Mouse (Mus musculus) CH12.LX (cell line): ENCODE data around the gene Tiam1. TPM values are rescaled to one million over a fixed set of nuclear protein-coding genes. Genes with fewer than 3 reads are reported as not detected.

Experiments used
- DNase-seq: peaks from one replicate; pipeline ENCODE4 v3.0.0-alpha.2; 2013; ENCODE audit errors: extremely low read depth
- H3K27ac ChIP-seq: 2 replicates; pipeline ENCODE4 v1.5.1; 2012; ENCODE audit warnings: low read depth, mild to moderate bottlenecking, control low read depth, moderate library complexity; ENCODE audit not compliant: insufficient read depth
- H3K27me3 ChIP-seq: replicated peaks from 2 replicates; pipeline ENCODE3; 2012; ENCODE audit warnings: inconsistent platforms
- H3K36me3 ChIP-seq, 2 experiments: replicated peaks in 1 of 2; 2 replicates each; pipeline versions ENCODE3 to v1.6.1; 2012; ENCODE audit warnings: inconsistent platforms in 1 of 2, low read length in 1 of 2, mild to moderate bottlenecking in 1 of 2, mixed read lengths in 1 of 2, moderate library complexity in 1 of 2; ENCODE audit not compliant: control insufficient read depth in 1 of 2, insufficient read depth in 1 of 2
- H3K4me1 ChIP-seq, 2 experiments: 2 replicates each; pipeline ENCODE4 v1.6.1; 2012; ENCODE audit warnings: inconsistent platforms in 1 of 2, moderate library complexity in 1 of 2; ENCODE audit not compliant: insufficient read depth in 2 of 2, control insufficient read depth in 1 of 2
- H3K4me2 ChIP-seq: 2 replicates; pipeline ENCODE4 v1.6.1; 2012; ENCODE audit warnings: low read depth, mild to moderate bottlenecking, control low read depth; ENCODE audit not compliant: poor library complexity, insufficient read depth, severe bottlenecking
- H3K4me3 ChIP-seq, 3 experiments: fragments of 150-350 bp in 1 of 3; sonication (generic) in 1 of 3; replicated peaks in 1 of 3; 2 replicates each; pipeline versions ENCODE3 to v1.5.1; 2011 to 2012; ENCODE audit warnings: low read depth in 2 of 3, low read length in 2 of 3, mild to moderate bottlenecking in 2 of 3, moderate library complexity in 2 of 3, control low read depth in 1 of 3, improper control_type of control experiment in 1 of 3, inconsistent platforms in 1 of 3, mixed read lengths in 1 of 3; ENCODE audit not compliant: poor library complexity in 1 of 3
- H3K79me2 ChIP-seq: replicated peaks from 2 replicates; pipeline ENCODE4 v1.6.1; 2012; ENCODE audit warnings: mild to moderate bottlenecking, moderate library complexity; ENCODE audit not compliant: control insufficient read depth, poor library complexity, insufficient read depth, severe bottlenecking; ENCODE audit errors: extremely low read depth
- H3K9ac ChIP-seq: 2 replicates; pipeline ENCODE4 v1.6.1; 2012; ENCODE audit warnings: low read depth, mild to moderate bottlenecking, control low read depth, moderate library complexity; ENCODE audit not compliant: insufficient read depth
- H3K9me3 ChIP-seq: replicated peaks from 2 replicates; pipeline ENCODE3; 2012; ENCODE audit warnings: low read length, inconsistent platforms, mixed read lengths
- BHLHE40 ChIP-seq: IDR thresholded peaks from 2 replicates; pipeline ENCODE4 v1.6.1; 2011; ENCODE audit warnings: mild to moderate bottlenecking, low read depth, low read length, improper control_type of control experiment
- CHD1 ChIP-seq: IDR thresholded peaks from 2 replicates; pipeline ENCODE4 v1.6.1; 2012; ENCODE audit warnings: low read depth, low read length, improper control_type of control experiment, inconsistent platforms
- CTCF ChIP-seq, 2 experiments: IDR thresholded peaks in 1 of 2; conservative IDR thresholded peaks in 1 of 2; 2 replicates each; pipeline ENCODE4 v1.5.1; 2011 to 2012; ENCODE audit warnings: low read depth in 2 of 2, low read length in 2 of 2, improper control_type of control experiment in 1 of 2, inconsistent platforms in 1 of 2, mild to moderate bottlenecking in 1 of 2, moderate library complexity in 1 of 2
- EP300 ChIP-seq: IDR thresholded peaks from 2 replicates; pipeline ENCODE4 v1.6.1; 2011; ENCODE audit warnings: low read length, improper control_type of control experiment
- ETS1 ChIP-seq: conservative IDR thresholded peaks from 2 replicates; pipeline ENCODE4 v1.6.1; 2012; ENCODE audit warnings: low read depth, mild to moderate bottlenecking, inconsistent platforms, low read length, improper control_type of control experiment, moderate library complexity
- GABPA ChIP-seq: IDR thresholded peaks from 2 replicates; pipeline ENCODE4 v1.6.1; 2012; ENCODE audit warnings: low read depth, low read length, improper control_type of control experiment, inconsistent platforms; ENCODE audit not compliant: insufficient replicate concordance
- IRF4 ChIP-seq: IDR thresholded peaks from 2 replicates; pipeline ENCODE4 v1.6.1; 2014; ENCODE audit warnings: low read depth, mild to moderate bottlenecking, inconsistent platforms, low read length, improper control_type of control experiment
- JUN ChIP-seq: IDR thresholded peaks from 2 replicates; pipeline ENCODE4 v1.6.1; 2011; ENCODE audit warnings: low read depth, mild to moderate bottlenecking, low read length, improper control_type of control experiment, moderate library complexity; ENCODE audit not compliant: insufficient read depth
- JUND ChIP-seq: conservative IDR thresholded peaks from 2 replicates; pipeline ENCODE4 v1.6.1; 2011; ENCODE audit warnings: low read depth, low read length, improper control_type of control experiment
- KAT2A ChIP-seq: IDR thresholded peaks from 2 replicates; pipeline ENCODE4 v1.6.1; 2012; ENCODE audit warnings: low read length, improper control_type of control experiment, inconsistent platforms; ENCODE audit not compliant: insufficient replicate concordance
- MAFK ChIP-seq: IDR thresholded peaks from 2 replicates; pipeline ENCODE4 v1.6.1; 2011; ENCODE audit warnings: low read length, improper control_type of control experiment; ENCODE audit not compliant: insufficient replicate concordance
- MAX ChIP-seq: IDR thresholded peaks from 2 replicates; pipeline ENCODE4 v1.6.1; 2011; ENCODE audit warnings: low read length, improper control_type of control experiment
- MAZ ChIP-seq: IDR thresholded peaks from 2 replicates; pipeline ENCODE4 v1.6.1; 2012; ENCODE audit warnings: low read depth, mild to moderate bottlenecking, inconsistent platforms, low read length, improper control_type of control experiment, moderate library complexity
- MEF2A ChIP-seq: IDR thresholded peaks from 2 replicates; pipeline ENCODE4 v1.6.1; 2014; ENCODE audit warnings: low read depth, mild to moderate bottlenecking, inconsistent platforms, low read length, improper control_type of control experiment, borderline replicate concordance
- MXI1 ChIP-seq: IDR thresholded peaks from 2 replicates; pipeline ENCODE4 v1.6.1; 2011; ENCODE audit warnings: mild to moderate bottlenecking, low read depth, low read length, improper control_type of control experiment
- MYC ChIP-seq: IDR thresholded peaks from 2 replicates; pipeline ENCODE4 v1.6.1; 2011; ENCODE audit warnings: low read depth, mild to moderate bottlenecking, improper control_type of control experiment, low read length
- NRF1 ChIP-seq: IDR thresholded peaks from 2 replicates; pipeline ENCODE4 v1.6.1; 2014; ENCODE audit warnings: low read depth, mild to moderate bottlenecking, inconsistent platforms, low read length, improper control_type of control experiment, moderate library complexity
- PAX5 ChIP-seq: IDR thresholded peaks from 2 replicates; pipeline ENCODE4 v1.6.1; 2012; ENCODE audit warnings: low read length, inconsistent platforms, mixed read lengths
- POLR2A ChIP-seq: IDR thresholded peaks from 2 replicates; pipeline ENCODE4 v1.6.1; 2011; ENCODE audit warnings: low read depth, mild to moderate bottlenecking, improper control_type of control experiment, low read length
- POLR2AphosphoS2 ChIP-seq: IDR thresholded peaks from 2 replicates; pipeline ENCODE4 v1.6.1; 2011; ENCODE audit warnings: low read depth, low read length, improper control_type of control experiment
- RCOR1 ChIP-seq: conservative IDR thresholded peaks from 2 replicates; pipeline ENCODE4 v1.6.1; 2012; ENCODE audit warnings: low read depth, mild to moderate bottlenecking, inconsistent platforms, low read length, improper control_type of control experiment
- SMC3 ChIP-seq: IDR thresholded peaks from 2 replicates; pipeline ENCODE4 v1.6.1; 2011; ENCODE audit warnings: low read depth, low read length, improper control_type of control experiment
- TBP ChIP-seq: conservative IDR thresholded peaks from 2 replicates; pipeline ENCODE4 v1.6.1; 2011; ENCODE audit warnings: low read depth, low read length, improper control_type of control experiment
- TCF12 ChIP-seq: IDR thresholded peaks from 2 replicates; pipeline ENCODE4 v1.6.1; 2014; ENCODE audit warnings: low read depth, mild to moderate bottlenecking, inconsistent platforms, low read length, improper control_type of control experiment
- UBTF ChIP-seq: IDR thresholded peaks from 2 replicates; pipeline ENCODE4 v1.6.1; 2012; ENCODE audit warnings: low read depth, mild to moderate bottlenecking, inconsistent platforms, low read length, improper control_type of control experiment, moderate library complexity
- USF1 ChIP-seq: IDR thresholded peaks from 2 replicates; pipeline ENCODE4 v1.6.1; 2014; ENCODE audit warnings: low read depth, mild to moderate bottlenecking, inconsistent platforms, low read length, improper control_type of control experiment
- USF2 ChIP-seq: conservative IDR thresholded peaks from 2 replicates; pipeline ENCODE4 v1.6.1; 2011; ENCODE audit warnings: low read depth, low read length, improper control_type of control experiment
- ZMIZ1 ChIP-seq: IDR thresholded peaks from 2 replicates; pipeline ENCODE4 v1.6.1; 2012; ENCODE audit warnings: low read depth, mild to moderate bottlenecking, inconsistent platforms, low read length, improper control_type of control experiment
- ZNF384 ChIP-seq: IDR thresholded peaks from 2 replicates; pipeline ENCODE4 v1.6.1; 2012; ENCODE audit warnings: low read depth, low read length, improper control_type of control experiment, inconsistent platforms
- dilution Hi-C: fragments of 300-500 bp; cut with MboI; formaldehyde crosslinking; loops from 2 replicates; pipeline ENCODE4 v1.14.3; 2020; ENCODE audit warnings: low sequenced_read_pairs; ENCODE audit not compliant: extremely low pct_unique_long_range_greater_than_20kb, extremely low pct_ligation_motif_present
- in situ Hi-C: fragments of 300-500 bp; cut with MboI; formaldehyde crosslinking; loops from 3 replicates; pipeline ENCODE4 v1.14.3; 2019; ENCODE audit warnings: low sequenced_read_pairs, low pct_ligation_motif_present, low pct_unique_long_range_greater_than_20kb, mixed read lengths
- polyA plus RNA-seq: library from polyadenylated mRNA; unstranded; fragments of >175 nt; gene quantifications from 2 replicates; pipeline ENCODE4 v1.2.1, GENCODE M21; 2012; ENCODE audit warnings: low read depth; ENCODE audit not compliant: insufficient read length
- total RNA-seq, 2 experiments: library from RNA; depleted of rRNA; stranded (reverse); fragments of 300-350 nt in 1 of 2; fragments of >200 nt in 1 of 2; gene quantifications; 2 replicates each; pipeline ENCODE4 v1.2.3; 2012 to 2014

The Tiam1 gene
- total and polyA plus RNA-seq, 3 experiments: 0.03 to 0.40 (median 0.04) TPM

DNA sequence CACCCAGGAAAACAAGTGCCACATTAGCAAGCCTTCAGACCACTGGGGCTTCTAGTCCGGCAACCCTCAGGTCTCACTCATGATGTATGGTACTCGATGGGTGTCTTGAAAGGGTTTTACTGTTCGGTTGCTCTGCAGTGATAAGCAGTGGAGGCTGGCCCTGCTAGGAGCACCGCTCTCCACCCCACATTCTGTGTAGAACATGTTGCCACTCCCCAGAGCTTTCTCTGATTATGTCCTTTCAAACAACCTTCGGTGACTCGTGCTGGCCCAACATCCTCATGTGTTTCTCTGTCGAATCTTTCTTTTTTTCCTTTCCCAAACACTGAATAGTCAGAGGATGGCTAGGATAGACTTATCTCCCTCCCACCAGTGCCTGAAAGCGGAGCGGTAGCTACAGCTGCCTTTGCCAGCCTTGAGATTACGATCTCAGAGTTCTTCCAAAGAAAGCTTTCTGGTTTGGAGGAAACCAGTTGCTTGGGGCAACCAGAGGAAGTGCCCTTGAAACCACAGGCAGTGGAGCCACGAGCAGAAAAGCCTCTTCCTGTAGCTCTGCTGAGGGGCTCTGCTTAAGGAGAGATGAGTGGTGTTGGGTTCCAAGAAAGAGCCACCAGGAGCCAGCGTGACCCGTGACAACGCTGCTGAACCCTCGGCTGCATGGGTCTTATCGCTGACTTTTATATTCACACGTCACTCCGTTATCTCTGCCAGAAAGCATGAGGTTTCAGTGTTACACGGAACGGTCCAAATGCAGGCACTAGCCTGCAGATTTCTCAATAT lies 157.7 kb downstream of the Tiam1 start:
- Histone ChIP-seq H3K9ac (no peak overlapping the region), H3K9me3 (peaks cover 34% of the 10 kb centered on the region), H3K27ac (no peak overlapping the region), H3K36me3 (no peaks in the 10 kb centered on the region), H3K79me2 (no peaks in the 10 kb centered on the region), H3K4me3 (no peak overlapping the region), H3K4me1 (no peaks in the 10 kb centered on the region), H3K4me2 (no peak overlapping the region), H3K27me3 (no peaks in the 10 kb centered on the region)
- dilution Hi-C loops (no loop called here), in situ Hi-C loops (no loop called here)
- TF ChIP-seq EP300 (no peak), MYC (no peak), USF1 (no peak), USF2 (no peak), BHLHE40 (no peak), KAT2A (no peak), UBTF (no peak), NRF1 (no peak), PAX5 (no peak), POLR2A (no peak), MAX (no peak), POLR2AphosphoS2 (no peak), CHD1 (no peak), MAZ (no peak), MAFK (no peak), RCOR1 (no peak), MEF2A (no peak), TBP (no peak)
- no peak for DNase-seq

- in situ Hi-C loops: no loop called here
- no peak overlapping the region for H3K27ac ChIP-seq
- dilution Hi-C loops: no loop called here
- no peaks in the 10 kb centered on the region for H3K36me3 ChIP-seq
- no peak overlapping the region for H3K4me2 ChIP-seq
- H3K9ac ChIP-seq: no peak overlapping the region
- H3K27me3 ChIP-seq: peaks cover 2% of the 10 kb centered on the region
- H3K4me1 ChIP-seq: no peaks in the 10 kb centered on the region
- no peak overlapping the region for H3K4me3 ChIP-seq
- TF ChIP-seq UBTF: no peak
- TF ChIP-seq SMC3: no peak
- TF ChIP-seq TCF12: no peak
- no peak for TF ChIP-seq POLR2A
- TF ChIP-seq TBP: no peak
- TF ChIP-seq POLR2AphosphoS2: no peak
- TF ChIP-seq ETS1: no peak
- TF ChIP-seq GABPA: no peak
- no peak for TF ChIP-seq JUN
- no peak for TF ChIP-seq MXI1
- TF ChIP-seq ZMIZ1: no peak
- no peak for TF ChIP-seq USF1
- no peak for TF ChIP-seq JUND
- no peak for TF ChIP-seq ZNF384
- TF ChIP-seq MAX: no peak
- no peak for TF ChIP-seq NRF1
- TF ChIP-seq BHLHE40: no peak
- no peak for TF ChIP-seq MAZ
- no peak for TF ChIP-seq IRF4
- no peak for TF ChIP-seq CTCF (conservative IDR thresholded peaks at IDR 0.05 in 1 of 2, IDR thresholded peaks at IDR 0.05 in 1 of 2; ENCODE audit: low read depth in 2 of 2, low read length in 2 of 2)
- H3K9me3 ChIP-seq: peaks cover 33% of the 10 kb centered on the region
- H3K79me2 ChIP-seq: no peaks in the 10 kb centered on the region
- DNase-seq: no peak
Observed at GRCm38 (mm10) chr16:89980075-89980744, 163.4 kb downstream of the Tiam1 start.
